Mouse (Mus musculus): ENCODE measurements at regions not wholly inside any gene's neighbourhood (a gene's known extent, or its start where the extent isn't known, plus 50 kb on each side); places are given as distances from the start of the nearest gene placed in this dataset.

GRCm38 (mm10) chr5:120034499-120035077, 81.7 kb upstream of the Rbm19 start:
- no peak overlapping the region for H3K9ac ChIP-seq (ENCODE audit: low read depth, low read length)
- ATAC-seq (replicated peaks; ENCODE audit: insufficient number of reproducible peaks, low FRiP score, low TSS enrichment), result no peak
- H3K4me2 ChIP-seq, result no peak overlapping the region
- H3K36me3 ChIP-seq (ENCODE audit: control insufficient read depth, insufficient read depth, low read length), result no peaks in the 10 kb centered on the region
- H3K27ac ChIP-seq (ENCODE audit: low read depth, low read length), result no peak overlapping the region
- H3K4me1 ChIP-seq (ENCODE audit: control insufficient read depth, insufficient read depth, low read length), result no peaks in the 10 kb centered on the region
- no peak overlapping the region for H3K4me3 ChIP-seq (ENCODE audit: low read depth, low read length)
- 24% methylated on average over 13 of the region's 13 CpGs for WGBS (ENCODE audit: insufficient replicate concordance)
- H3K9me3 ChIP-seq (replicated peaks; ENCODE audit: control insufficient read depth, low read length), result no peaks in the 10 kb centered on the region
- H3K27me3 ChIP-seq (ENCODE audit: control insufficient read depth, insufficient read depth, low read length), result no peaks in the 10 kb centered on the region

- Histone ChIP-seq H3K9ac (ENCODE audit: low read depth, low read length) (no peak overlapping the region), H3K4me2 (no peak overlapping the region), H3K4me1 (ENCODE audit: control insufficient read depth, insufficient read depth, low read length) (no peaks in the 10 kb centered on the region), H3K9me3 (replicated peaks; ENCODE audit: control insufficient read depth, low read length) (no peaks in the 10 kb centered on the region), H3K36me3 (ENCODE audit: control insufficient read depth, insufficient read depth, low read length) (no peaks in the 10 kb centered on the region), H3K4me3 (ENCODE audit: low read depth, low read length) (no peak overlapping the region), H3K27me3 (ENCODE audit: control insufficient read depth, insufficient read depth, low read length) (no peaks in the 10 kb centered on the region), H3K27ac (ENCODE audit: low read depth, low read length) (no peak overlapping the region)
- no peak for ATAC-seq (replicated peaks; ENCODE audit: insufficient number of reproducible peaks, low FRiP score, low TSS enrichment)
- WGBS (ENCODE audit: insufficient replicate concordance), result 81% methylated on average over 3 of the region's 3 CpGs
Observed at GRCm38 (mm10) chr5:120035251-120035650, 81.0 kb upstream of the Rbm19 start.

- Histone ChIP-seq H3K9ac (ENCODE audit: low read depth, low read length) (no peak overlapping the region), H3K27ac (ENCODE audit: low read depth, low read length) (no peak overlapping the region), H3K27me3 (ENCODE audit: control insufficient read depth, insufficient read depth, low read length) (no peaks in the 10 kb centered on the region), H3K4me1 (ENCODE audit: control insufficient read depth, insufficient read depth, low read length) (no peaks in the 10 kb centered on the region), H3K9me3 (replicated peaks; ENCODE audit: control insufficient read depth, low read length) (no peaks in the 10 kb centered on the region), H3K4me2 (no peak overlapping the region), H3K4me3 (ENCODE audit: low read depth, low read length) (no peak overlapping the region), H3K36me3 (ENCODE audit: control insufficient read depth, insufficient read depth, low read length) (no peaks in the 10 kb centered on the region)
- ATAC-seq (replicated peaks; ENCODE audit: insufficient number of reproducible peaks, low FRiP score, low TSS enrichment), result no peak
- WGBS (ENCODE audit: insufficient replicate concordance), result 67% methylated on average over 3 of the region's 3 CpGs
Observed at GRCm38 (mm10) chr5:120037806-120038205, 78.5 kb upstream of the Rbm19 start.

GRCm38 (mm10) chr5:120043786-120044185, 72.5 kb upstream of the Rbm19 start:
- ATAC-seq (replicated peaks; ENCODE audit: insufficient number of reproducible peaks, low FRiP score, low TSS enrichment), result no peak

GRCm38 (mm10) chr5:120049063-120049781, 67.0 kb upstream of the Rbm19 start:
- no peaks in the 10 kb centered on the region for H3K36me3 ChIP-seq (ENCODE audit: control insufficient read depth, insufficient read depth, low read length)
- H3K27me3 ChIP-seq (ENCODE audit: control insufficient read depth, insufficient read depth, low read length), result no peaks in the 10 kb centered on the region
- no peak for ATAC-seq (replicated peaks; ENCODE audit: insufficient number of reproducible peaks, low FRiP score, low TSS enrichment)
- H3K9ac ChIP-seq (ENCODE audit: low read depth, low read length), result no peak overlapping the region
- no peaks in the 10 kb centered on the region for H3K9me3 ChIP-seq (replicated peaks; ENCODE audit: control insufficient read depth, low read length)
- no peak overlapping the region for H3K4me2 ChIP-seq
- 76% methylated on average over 7 of the region's 7 CpGs for WGBS (ENCODE audit: insufficient replicate concordance)
- no peaks in the 10 kb centered on the region for H3K4me1 ChIP-seq (ENCODE audit: control insufficient read depth, insufficient read depth, low read length)
- H3K4me3 ChIP-seq (ENCODE audit: low read depth, low read length), result no peak overlapping the region
- H3K27ac ChIP-seq (ENCODE audit: low read depth, low read length), result no peak overlapping the region

More at GRCm38 (mm10) chr5:120043786-120044185, 72.5 kb upstream of the Rbm19 start:
- WGBS (ENCODE audit: insufficient replicate concordance), result 80% methylated on average over 4 of the region's 4 CpGs
- Histone ChIP-seq H3K4me2 (no peak overlapping the region), H3K9me3 (replicated peaks; ENCODE audit: control insufficient read depth, low read length) (no peaks in the 10 kb centered on the region), H3K9ac (ENCODE audit: low read depth, low read length) (no peak overlapping the region), H3K36me3 (ENCODE audit: control insufficient read depth, insufficient read depth, low read length) (no peaks in the 10 kb centered on the region), H3K27me3 (ENCODE audit: control insufficient read depth, insufficient read depth, low read length) (no peaks in the 10 kb centered on the region), H3K27ac (ENCODE audit: low read depth, low read length) (no peak overlapping the region), H3K4me1 (ENCODE audit: control insufficient read depth, insufficient read depth, low read length) (no peaks in the 10 kb centered on the region), H3K4me3 (ENCODE audit: low read depth, low read length) (no peak overlapping the region)

DNA sequence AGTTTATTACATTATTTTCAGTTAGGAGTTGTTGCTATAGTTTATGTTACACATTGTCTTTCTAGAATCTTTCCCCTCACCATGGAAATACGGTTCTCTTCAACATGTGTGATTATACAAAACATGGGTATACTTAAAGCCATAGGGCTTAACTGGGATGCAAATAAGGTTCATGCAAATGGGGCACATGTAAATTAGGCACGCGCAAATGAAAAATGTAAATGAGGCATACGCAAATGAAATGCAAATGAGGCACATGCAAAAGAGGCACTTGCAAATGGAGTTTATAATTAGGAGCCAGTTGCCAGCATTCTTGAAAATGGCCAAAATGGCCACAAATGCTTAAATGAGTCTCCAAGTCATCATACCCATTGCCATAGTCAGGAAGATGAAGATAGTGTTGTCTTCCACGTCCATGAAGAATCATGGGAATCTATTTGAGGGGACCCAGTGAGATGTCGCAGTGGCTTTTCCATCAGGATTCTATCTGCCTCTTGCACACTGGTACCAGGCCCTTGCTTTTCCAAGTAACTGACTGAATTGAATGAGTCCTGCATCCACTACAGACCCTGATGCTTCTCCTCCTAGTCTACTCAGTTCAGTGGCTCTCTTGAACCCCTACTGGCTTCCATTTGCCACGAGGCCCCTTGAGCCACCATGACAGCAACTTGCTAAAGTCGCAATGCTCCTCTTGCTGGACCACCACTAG, 65.4 kb upstream of the Rbm19 start:
- Histone ChIP-seq H3K4me3 (ENCODE audit: low read depth, low read length) (no peak overlapping the region), H3K9me3 (replicated peaks; ENCODE audit: control insufficient read depth, low read length) (no peaks in the 10 kb centered on the region), H3K36me3 (ENCODE audit: control insufficient read depth, insufficient read depth, low read length) (no peaks in the 10 kb centered on the region), H3K27ac (ENCODE audit: low read depth, low read length) (no peak overlapping the region), H3K4me2 (no peak overlapping the region), H3K9ac (ENCODE audit: low read depth, low read length) (no peak overlapping the region), H3K27me3 (ENCODE audit: control insufficient read depth, insufficient read depth, low read length) (no peaks in the 10 kb centered on the region), H3K4me1 (ENCODE audit: control insufficient read depth, insufficient read depth, low read length) (no peaks in the 10 kb centered on the region)
- 83% methylated on average over 8 of the region's 8 CpGs for WGBS (ENCODE audit: insufficient replicate concordance)
- ATAC-seq (replicated peaks; ENCODE audit: insufficient number of reproducible peaks, low FRiP score, low TSS enrichment), result no peak

- Histone ChIP-seq H3K4me2 (no peak overlapping the region), H3K27me3 (ENCODE audit: control insufficient read depth, insufficient read depth, low read length) (no peaks in the 10 kb centered on the region), H3K4me1 (ENCODE audit: control insufficient read depth, insufficient read depth, low read length) (no peaks in the 10 kb centered on the region), H3K4me3 (ENCODE audit: low read depth, low read length) (no peak overlapping the region), H3K36me3 (ENCODE audit: control insufficient read depth, insufficient read depth, low read length) (no peaks in the 10 kb centered on the region), H3K9ac (ENCODE audit: low read depth, low read length) (no peak overlapping the region), H3K9me3 (replicated peaks; ENCODE audit: control insufficient read depth, low read length) (no peaks in the 10 kb centered on the region), H3K27ac (ENCODE audit: low read depth, low read length) (no peak overlapping the region)
- no peak for ATAC-seq (replicated peaks; ENCODE audit: insufficient number of reproducible peaks, low FRiP score, low TSS enrichment)
- WGBS (ENCODE audit: insufficient replicate concordance), result 70% methylated on average over 5 of the region's 5 CpGs
Observed at GRCm38 (mm10) chr5:120054498-120055167, 61.6 kb upstream of the Rbm19 start.
